Mouse (Mus musculus): ENCODE data around the gene Gm45062.
"Not testable (repeated sequence)": the region's sequence is repeated elsewhere in the genome, so short reads cannot be mapped to it uniquely, and the experiment has no call there.

Gm45062 gene

DNA sequence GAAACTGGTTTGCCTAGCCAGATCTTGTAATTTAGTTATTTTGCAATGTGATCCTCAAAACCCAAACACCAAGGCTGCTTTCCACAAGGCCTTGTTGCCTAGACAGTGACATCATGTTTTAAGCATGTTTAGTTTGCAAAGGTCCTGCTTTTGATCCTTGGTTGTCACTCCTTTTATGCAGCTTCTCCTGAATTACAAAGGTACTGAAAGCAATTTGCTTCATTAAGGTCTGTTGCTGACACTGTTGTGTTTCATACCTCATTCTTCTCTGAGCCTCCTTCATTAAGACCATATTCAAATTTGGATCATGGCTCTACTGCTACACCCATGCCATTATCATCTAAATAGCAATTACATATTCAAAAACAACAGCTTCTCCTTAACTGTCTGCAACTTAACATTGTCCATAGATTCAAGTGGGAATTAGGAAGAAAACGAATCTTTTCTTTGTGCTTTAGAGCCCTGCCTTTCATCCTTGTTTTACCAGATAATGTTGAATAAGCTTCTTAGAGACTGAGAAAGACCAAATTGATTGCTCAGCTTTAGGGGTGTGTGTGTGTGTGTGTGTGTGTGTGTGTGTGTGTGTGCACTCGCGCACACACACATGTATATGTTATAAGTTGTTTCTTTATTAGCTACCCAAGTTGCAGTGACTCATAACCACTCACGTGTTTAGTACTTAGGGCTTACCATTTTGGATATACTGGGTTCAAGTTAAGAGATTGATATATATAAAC is 35.0 kb downstream of the Gm45062 start:
- ChIA-PET POLR2A (interaction anchor here in 2 of 4 experiments (0.7 to 1.1 kb wide), 5 partner anchors 36 to 585 kb away, joined by 3 to 5 read pairs (median 3); partner anchors contain the start of gene Rpa3 (in 1 of the 2)), CTCF (interaction anchor here in 3 of 4 experiments (0.6 to 1.0 kb wide), 6 partner anchors 11 to 358 kb away, joined by 3 read pairs; no protein-coding TSS in a partner anchor)

- ChIA-PET POLR2A (interaction anchor here in 2 of 4 experiments (0.6 kb wide), 3 partner anchors 68 to 478 kb away, joined by 3 read pairs; no protein-coding TSS in a partner anchor), CTCF (interaction anchor here in 1 of 4 experiments (0.7 kb wide), 1 partner anchor 20 kb away, joined by 3 read pairs; no protein-coding TSS in a partner anchor)
These were observed 40.0 kb downstream of the Gm45062 start for GRCm38 (mm10) chr6:8299066-8299863.

- ChIA-PET CTCF (interaction anchor here in 1 of 4 experiments (0.7 kb wide), 1 partner anchor 194 kb away, joined by 4 read pairs; no protein-coding TSS in a partner anchor), POLR2A (no interaction called here)
These were observed 48.9 kb downstream of the Gm45062 start for GRCm38 (mm10) chr6:8307878-8308775.

GRCm38 (mm10) chr6:8312554-8312953 is 53.3 kb downstream of the Gm45062 start:
- POLR2A ChIA-PET: no interaction called here
- CTCF ChIA-PET: no interaction called here

GRCm38 (mm10) chr6:8316201-8316600 is 57.0 kb downstream of the Gm45062 start:
- ChIA-PET CTCF (no interaction called here), POLR2A (no interaction called here)

DNA sequence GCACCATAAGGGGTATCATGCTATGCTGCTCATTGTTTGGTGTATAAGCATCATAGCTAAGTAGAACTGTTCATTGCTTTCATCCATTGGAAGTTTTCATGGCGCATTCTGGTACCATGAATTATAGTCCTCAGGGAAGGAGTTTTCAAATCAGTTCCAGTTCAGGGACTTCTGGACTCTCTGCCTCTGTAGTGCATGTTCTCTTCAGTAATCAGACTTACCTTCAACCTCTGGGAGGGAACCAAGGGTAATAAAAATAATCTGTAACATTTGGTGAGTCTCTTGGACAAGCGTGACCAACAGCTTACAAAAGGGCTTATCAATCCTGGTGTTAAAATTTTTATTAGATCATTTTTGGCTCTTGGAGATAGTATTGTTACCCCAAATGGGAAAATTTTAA is 60.3 kb downstream of the Gm45062 start:
- ChIA-PET POLR2A (no interaction called here), CTCF (no interaction called here)

DNA sequence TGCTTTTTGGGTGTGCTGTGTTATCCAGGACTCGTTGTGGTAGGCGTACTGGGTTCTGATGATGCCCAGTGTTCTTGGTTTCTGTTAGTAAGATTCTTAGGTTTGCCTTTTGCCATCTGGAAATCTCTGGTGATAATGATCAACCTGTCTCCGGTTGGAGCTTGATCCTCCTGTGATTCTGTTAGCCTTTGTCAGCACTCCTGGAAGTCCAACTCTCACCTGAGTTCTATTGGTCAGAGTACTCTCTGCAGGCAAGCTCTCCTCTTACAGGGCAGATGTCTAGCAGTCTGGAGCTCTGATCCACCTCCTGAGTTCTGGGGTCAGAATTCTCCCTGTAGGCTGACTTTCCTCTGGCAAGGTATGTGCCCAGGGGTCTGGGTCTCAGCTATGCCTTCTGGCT is 72.2 kb downstream of the Gm45062 start:
- CTCF ChIA-PET, POLR2A ChIA-PET: not testable (repeated sequence)

GRCm38 (mm10) chr6:8333380-8333779 is 74.1 kb downstream of the Gm45062 start:
- CTCF ChIA-PET: no interaction called here
- POLR2A ChIA-PET: interaction anchor here in 1 of 4 experiments (1.4 kb wide), 1 partner anchor 10 kb away, joined by 3 read pairs; no protein-coding TSS in a partner anchor

GRCm38 (mm10) chr6:8336487-8337390 is 77.5 kb downstream of the Gm45062 start:
- CTCF ChIA-PET: no interaction called here
- POLR2A ChIA-PET: interaction anchor here in 1 of 4 experiments (0.5 kb wide), 1 partner anchor 8 kb away, joined by 3 read pairs; no protein-coding TSS in a partner anchor

GRCm38 (mm10) chr6:8339453-8339852 is 80.2 kb downstream of the Gm45062 start:
- ChIA-PET CTCF (no interaction called here), POLR2A (no interaction called here)

GRCm38 (mm10) chr6:8343271-8343670 is 84.0 kb downstream of the Gm45062 start:
- CTCF ChIA-PET: no interaction called here

GRCm38 (mm10) chr6:8345219-8345856 is 86.1 kb downstream of the Gm45062 start:
- CTCF ChIA-PET: no interaction called here
- POLR2A ChIA-PET: interaction anchor here in 3 of 4 experiments (0.7 to 1.2 kb wide), 6 partner anchors 8 to 839 kb away, joined by 3 to 6 read pairs (median 3); no protein-coding TSS in a partner anchor

More at GRCm38 (mm10) chr6:8343271-8343670, 84.0 kb downstream of the Gm45062 start:
- POLR2A ChIA-PET: interaction anchor here in 1 of 4 experiments (0.6 to 1.2 kb wide), 4 partner anchors 9 to 49 kb away, joined by 3 read pairs; no protein-coding TSS in a partner anchor

GRCm38 (mm10) chr6:8347154-8347553 is 87.9 kb downstream of the Gm45062 start:
- POLR2A ChIA-PET: interaction anchor here in 3 of 4 experiments (0.5 to 1.6 kb wide), 4 partner anchors 53 to 655 kb away, joined by 3 to 5 read pairs (median 4); no protein-coding TSS in a partner anchor
- CTCF ChIA-PET: no interaction called here

DNA sequence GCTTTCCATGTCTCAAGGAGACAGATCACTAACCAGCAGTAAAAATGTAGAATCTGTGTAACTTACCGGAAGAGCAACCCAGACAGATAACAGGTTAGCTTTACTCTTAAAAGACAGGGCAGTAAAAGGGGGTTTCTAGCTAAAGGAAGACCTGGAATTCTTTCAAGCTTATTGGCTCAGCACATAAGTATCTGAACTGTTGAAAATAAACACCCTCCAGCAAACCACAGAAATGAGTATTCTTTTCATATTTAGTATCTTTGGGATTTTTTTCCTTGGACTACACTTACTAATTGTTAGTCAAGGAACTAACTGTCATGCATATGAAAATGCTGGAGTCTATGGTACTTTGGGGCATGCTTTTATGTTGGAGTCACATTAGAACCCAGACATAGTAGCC is 89.1 kb downstream of the Gm45062 start:
- POLR2A ChIA-PET: no interaction called here
- CTCF ChIA-PET: no interaction called here

GRCm38 (mm10) chr6:8349060-8349670 is 89.9 kb downstream of the Gm45062 start:
- ChIA-PET CTCF (interaction anchor here in 1 of 4 experiments (0.5 kb wide), 1 partner anchor 261 kb away, joined by 7 read pairs; no protein-coding TSS in a partner anchor), POLR2A (interaction anchor here in 1 of 4 experiments (1.3 kb wide), 1 partner anchor 22 kb away, joined by 3 read pairs; no protein-coding TSS in a partner anchor)

- ChIA-PET POLR2A (no interaction called here), CTCF (no interaction called here)
These were observed 92.3 kb downstream of the Gm45062 start for GRCm38 (mm10) chr6:8351507-8351906.

Measured in embryonic stem cell, embryonic (primary cell).